Mouse (Mus musculus): ENCODE data around the gene Cyp21a1. TPM values are rescaled to one million over a fixed set of nuclear protein-coding genes. Genes with fewer than 3 reads are reported as not detected.
"Not testable (repeated sequence)": the region's sequence is repeated elsewhere in the genome, so short reads cannot be mapped to it uniquely, and the experiment has no call there.

Gene Cyp21a1
- polyA plus RNA-seq, 1 experiment from 2014 or later = not detected

DNA sequence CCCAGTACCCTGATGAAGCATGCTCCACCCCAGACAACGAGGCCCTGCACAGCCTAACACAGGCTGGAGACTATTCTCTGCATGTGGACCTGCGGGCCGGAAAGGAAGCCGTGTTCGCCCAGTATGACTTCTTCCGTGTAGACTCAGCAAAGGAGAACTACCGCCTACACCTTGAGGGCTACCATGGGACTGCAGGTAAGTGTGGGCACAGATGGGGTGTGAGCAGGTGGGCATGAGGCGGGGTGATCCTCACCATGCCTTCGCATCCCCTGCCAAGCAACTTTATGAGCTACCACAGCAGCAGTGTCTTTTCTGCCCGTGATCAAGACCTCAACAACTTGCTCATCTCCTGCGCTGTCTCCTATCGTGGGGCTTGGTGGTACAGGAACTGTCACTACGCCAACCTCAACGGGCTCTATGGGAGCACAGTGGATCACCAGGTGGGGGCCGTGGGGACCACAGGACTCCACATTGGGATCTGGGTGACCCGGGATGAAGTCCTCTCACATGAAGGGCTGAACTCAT lies 3.5 kb downstream of the Cyp21a1 start:
- not testable (repeated sequence) for ATAC-seq (replicated peaks); H3K27me3 ChIP-seq (replicated peaks); H3K27ac ChIP-seq; H3K9ac ChIP-seq; H3K4me1 ChIP-seq; H3K4me3 ChIP-seq; H3K4me2 ChIP-seq; H3K9me3 ChIP-seq; H3K36me3 ChIP-seq (replicated peaks)
- WGBS = 93% methylated on average over 16 of the region's 16 CpGs

DNA sequence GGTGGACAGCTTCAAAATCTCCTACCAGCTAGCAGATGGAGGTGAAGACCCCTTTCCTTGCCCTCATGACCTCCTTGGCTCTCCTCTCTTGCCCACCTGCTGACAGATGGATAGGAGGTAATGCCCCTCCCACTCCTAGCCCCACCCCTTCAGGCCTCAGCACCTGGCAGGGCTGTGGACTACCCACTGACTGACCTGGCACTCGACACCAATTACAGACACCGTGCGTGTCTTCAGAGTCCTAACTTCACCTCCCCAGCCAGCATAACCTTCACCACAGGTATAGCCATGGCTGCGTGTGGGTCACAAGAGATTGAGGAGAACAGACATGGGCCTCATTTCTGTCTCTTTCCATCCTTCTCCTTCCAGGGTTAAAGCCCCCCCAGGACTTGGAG lies 4.8 kb downstream of the Cyp21a1 start:
- Histone ChIP-seq H3K4me3 (no peak overlapping the region), H3K4me1 (no peaks in the 10 kb centered on the region), H3K9me3 (no peaks in the 10 kb centered on the region), H3K9ac (no peak overlapping the region), H3K4me2 (no peak overlapping the region), H3K36me3 (replicated peaks) (no peaks in the 10 kb centered on the region), H3K27me3 (replicated peaks) (no peaks in the 10 kb centered on the region), H3K27ac (no peak overlapping the region)
- ATAC-seq (replicated peaks) = no peak
- 94% methylated on average over 4 of the region's 4 CpGs for WGBS

DNA sequence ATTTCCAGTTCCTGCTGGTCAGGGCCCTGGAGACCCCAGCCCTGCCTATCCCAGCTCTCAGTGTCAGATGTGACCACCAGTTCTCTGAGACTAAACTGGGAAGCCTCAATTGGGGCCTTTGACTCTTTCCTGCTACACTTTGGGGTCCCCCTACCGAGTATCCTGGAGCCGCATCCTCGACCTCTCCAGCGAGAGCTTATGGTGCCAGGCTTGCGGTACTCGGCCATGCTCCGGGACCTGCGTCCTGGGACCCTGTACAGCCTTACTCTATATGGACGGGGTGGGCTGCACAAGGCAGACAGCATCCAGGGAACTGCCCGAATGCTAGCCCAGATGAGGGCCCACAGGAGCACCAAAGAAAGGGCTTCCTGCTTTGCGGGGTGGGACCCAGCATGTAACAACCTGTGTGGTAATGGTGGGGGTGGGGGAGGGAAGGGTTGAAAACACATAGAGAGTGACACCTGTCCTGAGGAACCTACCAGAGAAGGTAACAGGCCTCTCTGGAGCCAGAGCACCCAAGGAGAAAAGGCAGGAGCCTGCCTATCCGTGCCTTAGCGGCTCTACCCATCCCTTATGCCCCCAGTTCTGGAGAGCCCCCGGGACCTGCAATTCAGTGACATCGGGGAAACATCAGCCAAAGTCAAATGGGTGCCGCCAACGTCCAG lies 5.4 kb downstream of the Cyp21a1 start:
- H3K9ac ChIP-seq = no peak overlapping the region
- no peak overlapping the region for H3K4me2 ChIP-seq
- no peaks in the 10 kb centered on the region for H3K27me3 ChIP-seq (replicated peaks)
- H3K9me3 ChIP-seq = no peaks in the 10 kb centered on the region
- ATAC-seq (replicated peaks) = no peak
- no peaks in the 10 kb centered on the region for H3K36me3 ChIP-seq (replicated peaks)
- 91% methylated on average over 15 of the region's 17 CpGs for WGBS
- no peak overlapping the region for H3K4me3 ChIP-seq
- H3K4me1 ChIP-seq = no peaks in the 10 kb centered on the region
- H3K27ac ChIP-seq = no peak overlapping the region

DNA sequence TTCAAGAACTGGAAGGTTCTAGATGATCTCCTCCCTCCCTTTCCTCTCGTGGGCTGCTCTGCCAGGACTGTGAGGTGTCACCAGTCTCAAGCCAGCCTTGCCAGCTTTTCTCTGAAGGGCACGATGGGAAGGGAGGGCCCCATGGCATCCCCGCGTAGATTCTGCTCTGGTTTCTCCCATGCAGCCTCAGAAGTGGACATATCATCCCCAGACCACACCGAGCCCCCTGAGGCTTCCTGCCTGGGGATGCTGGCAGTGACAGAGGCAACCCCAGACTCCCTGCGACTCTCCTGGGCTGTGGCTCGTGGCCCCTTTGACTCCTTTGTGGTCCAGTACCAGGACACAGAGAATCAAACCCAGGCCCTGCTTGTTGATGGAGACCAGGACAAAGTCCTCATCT lies 6.3 kb downstream of the Cyp21a1 start:
- 92% methylated on average over 7 of the region's 7 CpGs for WGBS

DNA sequence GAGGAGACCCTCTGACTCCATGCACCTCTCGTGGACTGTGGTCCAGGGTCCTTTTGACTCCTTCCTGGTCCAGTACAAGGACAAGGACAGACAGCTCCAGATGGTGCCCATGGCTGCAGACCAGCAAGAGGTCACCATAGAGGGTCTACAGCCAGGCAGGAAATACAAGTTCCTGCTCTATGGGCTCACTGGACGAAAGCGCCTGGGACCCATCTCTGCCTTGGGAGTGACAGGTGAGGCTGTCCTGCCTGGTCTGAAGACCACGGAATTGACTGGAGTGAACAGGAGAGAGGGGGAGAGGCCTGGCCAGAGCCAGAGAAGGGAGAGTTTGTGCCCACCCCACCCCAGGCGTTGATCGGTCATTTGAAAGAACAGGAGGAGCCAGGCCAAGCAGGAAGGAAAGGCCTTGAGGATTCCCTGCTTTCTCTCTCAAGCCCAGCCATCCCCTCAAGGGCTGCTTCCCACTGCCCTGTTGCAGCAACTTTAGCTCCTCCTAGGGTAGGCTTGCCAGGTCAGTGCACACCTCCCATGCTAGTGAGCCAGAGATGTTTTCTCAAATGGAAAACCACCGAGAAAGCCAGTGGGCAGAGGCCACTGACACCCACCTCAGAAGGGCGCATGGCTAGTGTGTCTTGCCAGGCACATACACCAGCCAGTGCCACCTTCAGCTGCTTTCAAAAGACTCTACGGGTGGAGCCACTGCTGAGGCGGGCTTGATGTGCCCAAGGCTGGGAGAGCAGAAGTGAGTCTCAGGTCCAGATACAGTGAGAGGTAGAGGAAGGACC lies 7.0 kb downstream of the Cyp21a1 start:
- H3K9ac ChIP-seq; H3K4me1 ChIP-seq; H3K27ac ChIP-seq; ATAC-seq (replicated peaks); H3K36me3 ChIP-seq (replicated peaks); H3K9me3 ChIP-seq; H3K4me2 ChIP-seq; H3K27me3 ChIP-seq (replicated peaks); H3K4me3 ChIP-seq: not testable (repeated sequence)
- 90% methylated on average over 10 of the region's 10 CpGs for WGBS

More for the DNA sequence above, 6.3 kb downstream of the Cyp21a1 start:
- ATAC-seq (replicated peaks); H3K4me1 ChIP-seq; H3K9me3 ChIP-seq; H3K9ac ChIP-seq; H3K36me3 ChIP-seq (replicated peaks); H3K27me3 ChIP-seq (replicated peaks); H3K4me2 ChIP-seq; H3K27ac ChIP-seq; H3K4me3 ChIP-seq: not testable (repeated sequence)

DNA sequence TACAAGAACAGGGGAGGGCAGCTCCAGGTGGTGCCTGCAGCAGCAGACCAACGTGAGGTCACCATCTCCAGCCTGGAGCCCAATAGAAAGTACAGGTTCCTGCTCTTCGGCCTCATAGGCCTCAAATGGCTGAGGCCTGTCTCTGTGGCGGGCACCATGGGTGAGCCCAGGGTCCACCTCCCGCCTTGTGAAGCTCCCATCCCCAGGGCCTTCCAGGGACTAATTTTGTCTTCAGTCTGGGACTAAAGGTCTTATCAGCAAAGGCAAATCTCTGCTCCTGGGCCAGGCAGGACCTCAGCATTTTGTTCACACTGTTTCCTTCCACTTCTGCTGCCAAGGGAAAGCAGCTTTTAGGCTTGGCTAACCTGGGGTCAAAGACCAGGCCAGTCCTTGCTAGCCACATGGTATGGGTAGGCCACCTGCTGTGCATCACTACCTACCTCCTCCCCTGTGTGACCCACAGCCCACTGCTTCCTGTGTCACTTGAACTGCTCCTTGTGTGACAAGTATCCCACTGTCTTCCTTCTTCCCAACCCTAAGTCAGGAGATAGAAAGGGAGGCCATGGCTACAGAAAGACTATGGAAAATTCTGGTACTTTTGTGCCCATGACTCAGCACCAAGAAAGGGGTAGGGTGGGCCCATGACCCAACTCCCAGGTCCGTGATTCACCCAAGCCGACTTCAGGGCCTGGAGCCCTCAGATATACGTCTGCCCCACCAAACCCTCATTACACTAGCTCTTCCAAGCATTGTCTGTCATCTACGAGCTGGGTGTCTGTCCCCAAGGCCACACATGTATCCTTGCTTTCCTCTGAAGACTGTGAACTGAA lies 7.8 kb downstream of the Cyp21a1 start:
- H3K36me3 ChIP-seq (replicated peaks) = no peaks in the 10 kb centered on the region
- no peak overlapping the region for H3K4me2 ChIP-seq
- H3K27ac ChIP-seq = no peak overlapping the region
- H3K9ac ChIP-seq = no peak overlapping the region
- H3K4me1 ChIP-seq = no peaks in the 10 kb centered on the region
- no peaks in the 10 kb centered on the region for H3K9me3 ChIP-seq
- H3K27me3 ChIP-seq (replicated peaks) = no peaks in the 10 kb centered on the region
- no peak overlapping the region for H3K4me3 ChIP-seq
- 90% methylated on average over 8 of the region's 8 CpGs for WGBS
- no peak for ATAC-seq (replicated peaks)

DNA sequence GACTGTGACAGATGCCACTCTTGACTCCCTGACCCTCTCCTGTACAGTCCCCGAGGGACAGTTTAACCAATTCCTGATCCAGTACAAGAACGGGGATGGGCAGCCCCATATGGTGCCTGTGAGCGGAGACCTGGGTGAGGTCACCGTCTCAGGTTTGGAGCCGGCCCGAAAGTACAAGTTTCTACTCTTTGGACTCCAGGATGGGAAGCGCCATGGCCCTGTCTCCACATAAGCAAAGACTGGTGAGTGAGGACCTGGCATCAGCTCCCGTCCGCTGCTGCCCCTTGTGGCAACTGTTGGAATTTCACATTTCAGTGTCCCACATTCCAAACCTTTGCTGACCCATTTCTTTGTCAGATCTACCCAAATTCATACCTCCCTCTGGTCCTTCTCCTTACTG lies 8.7 kb downstream of the Cyp21a1 start:
- Histone ChIP-seq H3K27me3 (replicated peaks) (no peaks in the 10 kb centered on the region), H3K4me2 (no peak overlapping the region), H3K4me1 (no peaks in the 10 kb centered on the region), H3K9me3 (no peaks in the 10 kb centered on the region), H3K36me3 (replicated peaks) (no peaks in the 10 kb centered on the region), H3K4me3 (no peak overlapping the region), H3K27ac (no peak overlapping the region), H3K9ac (no peak overlapping the region)
- WGBS = 67% methylated on average over 9 of the region's 9 CpGs
- no peak for ATAC-seq (replicated peaks)

DNA sequence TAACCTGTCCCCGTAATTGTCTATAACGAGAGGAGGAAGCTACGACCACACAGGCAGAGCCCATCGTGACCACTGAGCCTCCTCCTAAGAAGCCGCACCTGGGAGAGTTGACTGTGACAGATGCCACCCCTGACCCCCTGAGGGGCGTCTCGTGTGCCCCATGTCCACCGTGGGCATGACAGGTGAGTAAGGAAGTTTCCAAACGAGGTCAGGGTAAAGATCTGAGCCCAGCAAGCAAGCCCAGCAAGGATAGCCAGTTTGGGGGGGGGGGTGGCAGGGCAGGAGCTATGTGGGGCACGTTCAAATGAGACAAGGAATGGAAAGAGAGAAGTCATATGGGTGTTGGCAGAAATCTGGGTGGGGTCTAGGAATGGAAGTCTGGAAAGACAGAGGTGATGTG lies 9.3 kb downstream of the Cyp21a1 start:
- 88% methylated on average over 10 of the region's 10 CpGs for WGBS
- H3K27ac ChIP-seq = no peak overlapping the region
- no peak overlapping the region for H3K4me2 ChIP-seq
- H3K4me1 ChIP-seq = no peaks in the 10 kb centered on the region
- no peak overlapping the region for H3K4me3 ChIP-seq
- no peaks in the 10 kb centered on the region for H3K36me3 ChIP-seq (replicated peaks)
- no peaks in the 10 kb centered on the region for H3K27me3 ChIP-seq (replicated peaks)
- ATAC-seq (replicated peaks) = no peak
- H3K9me3 ChIP-seq = no peaks in the 10 kb centered on the region
- no peak overlapping the region for H3K9ac ChIP-seq

DNA sequence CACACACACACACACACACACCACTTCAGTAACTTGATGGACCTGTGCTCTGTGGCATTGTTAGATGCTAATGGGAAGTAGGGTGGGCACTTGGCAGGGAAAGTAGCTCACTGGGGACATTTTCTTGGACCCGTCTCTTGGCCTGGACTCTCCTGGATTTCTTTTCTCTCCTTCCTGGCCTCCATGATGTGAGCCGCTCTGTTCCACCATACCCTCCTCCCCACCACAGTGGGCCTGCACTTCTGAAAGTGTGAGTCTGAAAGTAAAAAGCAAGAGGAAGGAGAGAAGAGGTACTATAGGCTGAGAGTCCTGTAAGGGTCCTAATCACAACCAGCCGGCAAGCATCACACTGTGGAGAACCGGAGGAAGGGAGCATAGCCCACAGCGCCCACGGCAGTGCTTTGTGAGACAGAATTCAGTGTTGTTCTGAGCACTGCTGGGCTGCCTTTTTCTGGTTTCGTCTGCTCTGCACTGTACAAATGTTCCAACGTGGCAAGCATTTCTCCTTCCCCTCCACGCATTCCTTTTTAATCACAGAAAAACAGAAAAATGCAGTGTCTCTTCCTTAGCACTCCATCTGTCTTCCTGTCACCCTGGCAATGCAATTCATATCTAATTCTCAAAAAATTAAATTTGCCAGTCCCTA lies 26.6 kb downstream of the Cyp21a1 start:
- Histone ChIP-seq H3K4me1 (no peaks in the 10 kb centered on the region), H3K36me3 (replicated peaks) (no peaks in the 10 kb centered on the region), H3K27ac (no peak overlapping the region), H3K27me3 (replicated peaks) (no peaks in the 10 kb centered on the region), H3K4me3 (no peak overlapping the region), H3K9ac (no peak overlapping the region), H3K4me2 (no peak overlapping the region), H3K9me3 (peaks cover 4% of the 10 kb centered on the region; the same call in 1 of the 2 replicates)
- WGBS = 80% methylated on average over 9 of the region's 9 CpGs
- ATAC-seq (replicated peaks) = no peak

DNA sequence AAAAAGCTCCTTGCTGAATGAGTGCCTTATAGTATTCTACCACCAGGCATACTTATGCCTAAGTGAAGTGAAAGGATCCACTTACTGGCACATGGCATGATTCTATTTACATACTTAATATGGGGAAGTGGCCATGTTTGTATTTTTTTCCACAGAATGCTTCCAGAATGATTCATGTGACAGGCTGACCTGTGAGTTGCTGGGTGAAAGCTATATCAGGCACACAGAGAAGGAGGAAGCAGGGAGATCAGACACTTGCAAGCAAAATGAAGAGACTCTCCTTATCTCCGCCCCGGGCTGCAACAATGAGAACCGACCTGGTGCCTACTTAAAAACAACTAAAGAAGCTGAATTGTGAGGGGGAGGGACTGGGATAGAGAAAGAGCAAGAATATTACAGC lies 42.9 kb downstream of the Cyp21a1 start:
- ATAC-seq (replicated peaks) = no peak
- Histone ChIP-seq H3K36me3 (replicated peaks) (no peaks in the 10 kb centered on the region), H3K9ac (no peak overlapping the region), H3K4me3 (no peak overlapping the region), H3K27ac (no peak overlapping the region), H3K4me2 (no peak overlapping the region), H3K27me3 (replicated peaks) (no peaks in the 10 kb centered on the region), H3K9me3 (no peaks in the 10 kb centered on the region), H3K4me1 (no peaks in the 10 kb centered on the region)
- 76% methylated on average over 3 of the region's 3 CpGs for WGBS
